Mouse (Mus musculus): ENCODE data around the gene Ncoa6.

GRCm38 (mm10) chr2:155473570-155474088, at the start of gene Ncoa6:
- no peak for TF ChIP-seq MYOD1 (IDR thresholded peaks at IDR 0.05; ENCODE audit: control insufficient read depth in 1 of 3, insufficient read length in 2 of 3, low read depth in 2 of 3)
- TF ChIP-seq POLR2A (IDR thresholded peaks at IDR 0.05; ENCODE audit: insufficient read length, low read depth) = peak; percentile 70
- TF ChIP-seq POLR2AphosphoS2 (IDR thresholded peaks at IDR 0.05; ENCODE audit: insufficient read length, low read depth) = no peak
- TF ChIP-seq E2F4 (IDR thresholded peaks at IDR 0.05; ENCODE audit: insufficient read depth) = no peak
- TF ChIP-seq REST (IDR thresholded peaks at IDR 0.05; ENCODE audit: insufficient read depth, insufficient read length) = no peak
- TF ChIP-seq MAX (IDR thresholded peaks at IDR 0.05; ENCODE audit: low read depth) = no peak
- TF ChIP-seq CEBPB (IDR thresholded peaks at IDR 0.05; ENCODE audit: insufficient read depth, poor library complexity, severe bottlenecking) = no peak
- peak; percentile 52 for TF ChIP-seq USF1 (IDR thresholded peaks at IDR 0.05; ENCODE audit: low read depth)
- no peak for TF ChIP-seq SRF (IDR thresholded peaks at IDR 0.05; ENCODE audit: control insufficient read depth, insufficient read length, low read depth)
- no peak for TF ChIP-seq MYOG (IDR thresholded peaks at IDR 0.05; ENCODE audit: control insufficient read depth in 1 of 3, insufficient read depth in 1 of 3, insufficient read length in 2 of 3, low read depth in 2 of 3)
- no peak for TF ChIP-seq TCF3 (IDR thresholded peaks at IDR 0.05; ENCODE audit: insufficient read length, low read depth)

Data from myocyte (in vitro differentiated cells).